Mouse (Mus musculus) ES-E14 (cell line): Measurements from ENCODE around the gene Scube1.

Experiments used
- CHD2 ChIP-seq: IDR thresholded peaks from 2 replicates; pipeline ENCODE4 v1.6.1; 2014; ENCODE audit warnings: mild to moderate bottlenecking, low read depth, low read length, inconsistent platforms
- MAFK ChIP-seq: IDR thresholded peaks from 2 replicates; pipeline ENCODE4 v1.6.1; 2014; ENCODE audit warnings: mild to moderate bottlenecking, low read depth, low read length, inconsistent platforms; ENCODE audit not compliant: insufficient read depth
- ZC3H11A ChIP-seq: IDR thresholded peaks from 2 replicates; pipeline ENCODE4 v1.6.1; 2012; ENCODE audit warnings: low read depth, mild to moderate bottlenecking, inconsistent platforms, low read length, borderline replicate concordance

DNA sequence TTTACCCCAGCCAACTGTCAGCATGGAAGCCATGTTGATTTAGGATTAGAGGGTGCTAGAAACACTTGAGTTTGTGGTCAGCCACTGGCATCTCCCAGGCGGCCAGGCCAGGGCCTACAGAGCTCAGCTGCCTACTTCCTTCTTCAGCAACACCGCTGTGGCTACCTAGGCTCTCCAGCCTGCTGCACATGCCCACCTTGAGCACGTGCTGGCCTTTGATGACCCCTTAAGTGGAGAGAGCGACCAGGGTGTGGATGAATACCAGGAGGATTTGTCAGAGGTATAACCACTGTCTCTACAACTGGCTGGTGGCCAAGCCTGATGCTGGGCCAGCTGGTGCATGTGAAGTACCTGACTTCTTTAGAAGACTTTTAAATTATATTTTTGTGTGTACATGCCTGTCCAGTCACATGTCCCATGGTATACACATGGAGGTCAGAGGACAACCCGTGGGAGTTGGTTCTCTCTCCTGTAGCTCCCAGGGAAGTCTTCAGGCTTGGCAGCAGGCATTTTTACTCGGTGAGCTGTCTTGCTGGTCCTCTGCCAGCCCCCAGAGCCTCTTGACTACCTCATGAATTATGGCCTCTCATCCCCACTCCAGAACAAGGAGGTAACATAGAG, 150.0 kb downstream of the Scube1 start:
- TF ChIP-seq ZC3H11A: no peak
- no peak for TF ChIP-seq MAFK
- TF ChIP-seq CHD2: no peak
